Mouse (Mus musculus) embryonic facial prominence, embryonic 11.5 days (tissue): ENCODE results near the gene Grm3. TPM values are rescaled to one million over a fixed set of nuclear protein-coding genes. Genes with fewer than 3 reads are reported as not detected.
A peak's percentile ranks its signal among the peaks of the same experiment; 100 is the strongest.

ENCODE experiments used
- ATAC-seq: fragments of 200-750 bp; cut with Nextera tagmentation; replicated peaks from 2 replicates; pipeline ENCODE4 v1.8.0; 2017; ENCODE audit warnings: low read depth; ENCODE audit not compliant: insufficient number of reproducible peaks, low FRiP score, low TSS enrichment
- DNase-seq: peaks from one replicate; pipeline ENCODE4 v3.0.0-alpha.2; 2015; ENCODE audit warnings: low spot score
- H3K27ac ChIP-seq: fragments of 300-500 bp; sonication (generic); replicated peaks from 2 replicates; pipeline ENCODE4 v1.5.1; 2014; ENCODE audit warnings: mild to moderate bottlenecking, low read depth, low read length, control low read depth
- H3K27me3 ChIP-seq: fragments of 300-500 bp; sonication (generic); 2 replicates; pipeline ENCODE4 v1.6.1; 2014; ENCODE audit warnings: mild to moderate bottlenecking, low read length, moderate library complexity, mixed read lengths; ENCODE audit not compliant: control insufficient read depth, insufficient read depth
- H3K36me3 ChIP-seq: fragments of 300-500 bp; sonication (generic); replicated peaks from 2 replicates; pipeline ENCODE4 v1.6.1; 2014; ENCODE audit warnings: low read depth, mild to moderate bottlenecking, low read length, moderate library complexity, mixed read lengths; ENCODE audit not compliant: control insufficient read depth, insufficient read depth
- H3K4me1 ChIP-seq: fragments of 300-500 bp; sonication (generic); 2 replicates; pipeline ENCODE4 v1.6.1; 2014; ENCODE audit warnings: low read length, mixed read lengths; ENCODE audit not compliant: control insufficient read depth, insufficient read depth
- H3K4me2 ChIP-seq: fragments of 300-500 bp; sonication (generic); 2 replicates; pipeline ENCODE4 v1.6.1; 2014; ENCODE audit warnings: low read depth, mild to moderate bottlenecking, control low read depth, low read length, moderate library complexity
- H3K4me3 ChIP-seq: fragments of 300-500 bp; sonication (generic); 2 replicates; pipeline ENCODE4 v1.5.1; 2014; ENCODE audit warnings: low read depth, low read length, control low read depth
- H3K9ac ChIP-seq: fragments of 300-500 bp; sonication (generic); replicated peaks from 2 replicates; pipeline ENCODE4 v1.6.1; 2014; ENCODE audit warnings: mild to moderate bottlenecking, control low read depth, low read length
- H3K9me3 ChIP-seq: fragments of 300-500 bp; sonication (generic); replicated peaks from 2 replicates; pipeline ENCODE4 v1.6.1; 2016; ENCODE audit warnings: mild to moderate bottlenecking, low read length, inconsistent platforms, mixed read lengths; ENCODE audit not compliant: control insufficient read depth
- WGBS: fragments of 180-500 bp; shearing (Covaris S2); extraction: QIAGEN DNeasy Blood & Tissue Kit; methylation state at CpG from one replicate; pipeline ENCODE4 v1.1.7; 2014; 5-methylcytosine and 5-hydroxymethylcytosine counted together
- polyA plus RNA-seq: library from polyadenylated mRNA; unstranded; fragments of >200 nt; fragmentation: Nextera tagmentation; extraction: Ambion mirVana; gene quantifications from 2 replicates; pipeline ENCODE4 v1.2.1, GENCODE M21; 2014

The Grm3 gene
- polyA plus RNA-seq, 1 experiment from 2014 or later: 0.80 TPM

- 38% methylated on average over 2 of the region's 2 CpGs for WGBS
- no peak for DNase-seq
Observed at GRCm38 (mm10) chr5:9579021-9579420, 145.9 kb downstream of the Grm3 start.

GRCm38 (mm10) chr5:9578571-9578970, 146.4 kb downstream of the Grm3 start:
- Histone ChIP-seq H3K9me3 (no peaks in the 10 kb centered on the region), H3K4me2 (no peak overlapping the region), H3K4me1 (no peaks in the 10 kb centered on the region), H3K9ac (no peak overlapping the region), H3K27me3 (no peaks in the 10 kb centered on the region), H3K36me3 (no peaks in the 10 kb centered on the region), H3K27ac (no peak overlapping the region), H3K4me3 (no peak overlapping the region)
- 84% methylated on average over 2 of the region's 2 CpGs for WGBS
- ATAC-seq: no peak
- DNase-seq: no peak

More at GRCm38 (mm10) chr5:9579021-9579420, 145.9 kb downstream of the Grm3 start:
- H3K9ac ChIP-seq: no peak overlapping the region
- H3K4me1 ChIP-seq: no peaks in the 10 kb centered on the region
- no peak overlapping the region for H3K4me2 ChIP-seq
- H3K9me3 ChIP-seq: no peaks in the 10 kb centered on the region
- H3K27ac ChIP-seq: no peak overlapping the region
- H3K36me3 ChIP-seq: no peaks in the 10 kb centered on the region
- H3K4me3 ChIP-seq: no peak overlapping the region
- ATAC-seq: no peak
- no peaks in the 10 kb centered on the region for H3K27me3 ChIP-seq

- no peak overlapping the region for H3K9ac ChIP-seq
- no peaks in the 10 kb centered on the region for H3K27me3 ChIP-seq
- H3K4me2 ChIP-seq: no peak overlapping the region
- H3K27ac ChIP-seq: no peak overlapping the region
- no peaks in the 10 kb centered on the region for H3K9me3 ChIP-seq
- WGBS: 84% methylated on average over 6 of the region's 6 CpGs
- no peaks in the 10 kb centered on the region for H3K36me3 ChIP-seq
- DNase-seq: no peak
- no peak for ATAC-seq
- no peaks in the 10 kb centered on the region for H3K4me1 ChIP-seq
- no peak overlapping the region for H3K4me3 ChIP-seq
Observed at GRCm38 (mm10) chr5:9570946-9571345, 154.0 kb downstream of the Grm3 start.

- ATAC-seq (no peak), DNase-seq (no peak)
- whole genome bisulfite sequencing: 60% methylated on average over 3 of the region's 3 CpGs
Observed at GRCm38 (mm10) chr5:9557706-9558105, 167.3 kb downstream of the Grm3 start.

GRCm38 (mm10) chr5:9540822-9541557, 184.0 kb downstream of the Grm3 start:
- Histone ChIP-seq H3K36me3 (no peaks in the 10 kb centered on the region), H3K4me1 (no peaks in the 10 kb centered on the region), H3K27me3 (no peaks in the 10 kb centered on the region), H3K9me3 (no peaks in the 10 kb centered on the region), H3K4me3 (no peak overlapping the region), H3K4me2 (no peak overlapping the region), H3K27ac (no peak overlapping the region), H3K9ac (no peak overlapping the region)
- WGBS: 23% methylated on average over 8 of the region's 8 CpGs
- DNase-seq (peak; percentile 35), ATAC-seq (no peak)

More at GRCm38 (mm10) chr5:9557706-9558105, 167.3 kb downstream of the Grm3 start:
- H3K9me3 ChIP-seq: no peaks in the 10 kb centered on the region
- no peaks in the 10 kb centered on the region for H3K27me3 ChIP-seq
- H3K4me3 ChIP-seq: no peak overlapping the region
- no peak overlapping the region for H3K27ac ChIP-seq
- no peaks in the 10 kb centered on the region for H3K36me3 ChIP-seq
- no peaks in the 10 kb centered on the region for H3K4me1 ChIP-seq
- H3K4me2 ChIP-seq: no peak overlapping the region
- H3K9ac ChIP-seq: no peak overlapping the region

GRCm38 (mm10) chr5:9525507-9525906, 199.5 kb downstream of the Grm3 start:
- H3K4me3 ChIP-seq: no peak overlapping the region
- no peak overlapping the region for H3K9ac ChIP-seq
- H3K27me3 ChIP-seq: no peaks in the 10 kb centered on the region
- ATAC-seq (no peak), DNase-seq (no peak)
- H3K36me3 ChIP-seq: no peaks in the 10 kb centered on the region
- 82% methylated on average over 4 of the region's 4 CpGs for WGBS
- no peak overlapping the region for H3K4me2 ChIP-seq
- no peaks in the 10 kb centered on the region for H3K4me1 ChIP-seq
- H3K9me3 ChIP-seq: no peaks in the 10 kb centered on the region
- no peak overlapping the region for H3K27ac ChIP-seq

- no peak overlapping the region for H3K27ac ChIP-seq
- H3K36me3 ChIP-seq: no peaks in the 10 kb centered on the region
- no peak overlapping the region for H3K9ac ChIP-seq
- H3K9me3 ChIP-seq: no peaks in the 10 kb centered on the region
- ATAC-seq: no peak
- 88% methylated on average over 1 of the region's 1 CpGs for WGBS
- no peak overlapping the region for H3K4me3 ChIP-seq
- no peak for DNase-seq
- H3K4me1 ChIP-seq: no peaks in the 10 kb centered on the region
- H3K27me3 ChIP-seq: no peaks in the 10 kb centered on the region
- H3K4me2 ChIP-seq: no peak overlapping the region
Observed at GRCm38 (mm10) chr5:9511027-9511426, 213.9 kb downstream of the Grm3 start.

- H3K9ac ChIP-seq: no peak overlapping the region
- ATAC-seq: no peak
- H3K4me3 ChIP-seq: no peak overlapping the region
- no peaks in the 10 kb centered on the region for H3K27me3 ChIP-seq
- WGBS: 67% methylated on average over 4 of the region's 4 CpGs
- H3K36me3 ChIP-seq: no peaks in the 10 kb centered on the region
- DNase-seq: no peak
- H3K4me2 ChIP-seq: no peak overlapping the region
- no peaks in the 10 kb centered on the region for H3K9me3 ChIP-seq
- H3K4me1 ChIP-seq: no peaks in the 10 kb centered on the region
- H3K27ac ChIP-seq: no peak overlapping the region
Observed at GRCm38 (mm10) chr5:9497235-9497634, 227.7 kb downstream of the Grm3 start.
